Mouse (Mus musculus): ENCODE measurements around the gene Tshz2. TPM values are rescaled to one million over a fixed set of nuclear protein-coding genes. Genes with fewer than 3 reads are reported as not detected.

Gene Tshz2
- total RNA-seq, 2 experiments from 2014 or later: 13.9 to 15.0 TPM

DNA sequence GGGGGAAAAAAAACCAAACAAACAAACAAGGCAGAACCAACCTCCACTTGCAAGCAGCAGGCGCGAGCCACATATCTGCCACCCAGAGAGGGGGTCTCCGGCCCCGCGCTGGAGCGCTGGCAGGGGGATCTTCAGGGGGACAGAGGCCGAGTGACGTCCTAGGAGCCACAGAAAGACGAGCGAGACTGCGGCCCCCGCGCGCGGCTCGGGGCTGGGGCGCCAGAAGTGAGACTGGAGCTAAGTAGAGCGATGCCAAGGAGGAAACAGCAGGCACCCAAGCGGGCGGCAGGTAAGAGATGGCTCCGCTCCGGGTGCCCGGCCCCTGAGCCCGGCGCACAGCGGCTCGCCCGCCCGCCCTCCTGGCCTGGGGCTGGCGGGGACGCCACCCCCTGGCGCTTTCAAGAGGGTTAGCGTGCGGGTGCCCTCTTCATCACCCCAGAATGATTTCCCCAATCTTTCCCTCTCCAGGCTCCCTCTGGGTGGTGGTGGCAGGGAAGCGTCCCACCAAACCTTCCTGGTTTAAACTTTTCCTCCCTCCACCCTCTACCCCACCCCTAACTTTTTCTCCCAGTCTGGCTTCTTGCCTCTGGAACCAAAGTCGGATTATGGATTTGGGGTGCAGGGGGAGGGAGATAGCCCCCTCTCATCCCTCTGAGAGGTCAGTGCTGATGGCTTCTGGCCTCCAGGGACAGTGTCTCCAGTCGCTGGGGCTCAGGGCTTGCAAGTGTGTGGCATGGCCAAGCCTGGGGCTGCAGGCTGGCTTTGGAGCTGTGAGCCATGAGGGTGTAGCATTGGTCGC lies 877 bp downstream of the Tshz2 start:
- peak; percentile 32 for DNase-seq

DNA sequence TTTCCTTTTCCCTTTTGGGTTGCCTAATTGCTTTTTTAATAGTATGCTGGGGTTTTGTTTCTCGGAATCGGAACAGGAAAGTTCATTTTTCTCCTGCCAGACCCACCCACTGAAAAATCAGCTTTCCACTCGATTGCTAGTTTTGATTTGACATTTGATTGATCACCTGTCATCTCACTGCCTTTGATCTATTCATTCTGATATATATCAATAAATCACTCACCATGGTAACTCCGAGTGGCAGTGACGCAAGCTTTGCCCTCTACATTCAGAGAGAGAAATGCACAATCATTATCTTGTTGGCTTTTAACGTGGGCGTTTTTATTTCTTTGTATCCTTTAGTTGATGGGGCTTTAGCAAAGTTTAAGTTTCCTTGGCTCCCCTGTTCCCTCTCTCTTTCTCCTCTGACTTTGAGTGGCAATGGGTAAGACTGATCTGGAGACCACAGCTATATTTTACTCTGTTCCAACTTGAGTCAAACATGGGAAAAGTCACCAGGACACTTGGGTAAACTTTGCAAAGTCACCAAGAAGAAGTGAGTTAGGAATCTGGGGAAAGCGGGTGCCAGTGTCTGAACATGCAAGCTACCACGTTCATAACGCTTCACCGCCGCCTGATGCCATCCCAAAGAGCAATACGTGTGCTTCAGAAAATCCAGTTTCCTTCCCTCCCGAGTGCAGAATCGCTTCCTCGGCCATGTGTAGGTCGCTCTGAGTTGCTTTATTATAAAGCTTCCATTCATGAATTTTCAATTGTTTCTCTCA lies 2.0 kb downstream of the Tshz2 start:
- no peak for DNase-seq

DNA sequence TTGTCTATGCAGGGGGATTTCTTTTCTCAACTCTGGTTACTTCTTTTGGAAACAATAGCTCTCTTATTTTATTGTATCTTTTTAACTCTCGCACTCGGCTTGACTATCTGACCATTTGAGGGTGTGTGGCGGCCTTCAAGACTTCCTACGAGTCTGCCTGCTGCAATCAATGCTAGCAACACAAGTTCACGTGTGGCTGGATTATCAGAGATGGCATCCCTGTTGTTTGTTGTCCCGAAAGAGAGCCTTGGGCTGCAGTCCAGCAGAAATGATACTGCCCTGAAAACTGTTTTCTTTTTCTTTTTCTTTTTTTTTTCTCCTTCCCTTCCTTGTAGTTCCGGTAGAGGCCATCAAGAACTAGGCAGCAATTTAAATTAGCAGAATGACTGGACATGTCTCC lies 2.6 kb downstream of the Tshz2 start:
- DNase-seq: no peak

DNA sequence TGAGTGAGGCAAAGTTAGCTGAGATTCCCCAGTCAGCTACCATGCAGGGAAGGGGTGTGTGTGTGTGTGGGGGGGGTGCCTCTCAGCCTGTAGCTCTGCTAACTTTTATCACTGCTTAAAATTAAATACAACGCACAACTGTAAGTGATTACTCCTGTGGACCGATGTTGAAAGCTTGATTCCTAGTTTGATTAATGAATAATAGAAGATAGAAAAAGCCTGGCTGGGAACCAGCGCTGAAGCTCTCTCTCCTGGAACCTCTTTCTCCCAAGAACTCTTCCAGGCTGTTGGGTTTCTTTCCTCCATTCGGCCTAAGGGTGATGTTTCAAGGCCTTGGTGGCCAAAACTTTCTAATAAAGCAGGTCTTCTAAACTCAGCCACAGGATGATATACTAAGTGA lies 3.6 kb downstream of the Tshz2 start:
- no peak for DNase-seq

DNA sequence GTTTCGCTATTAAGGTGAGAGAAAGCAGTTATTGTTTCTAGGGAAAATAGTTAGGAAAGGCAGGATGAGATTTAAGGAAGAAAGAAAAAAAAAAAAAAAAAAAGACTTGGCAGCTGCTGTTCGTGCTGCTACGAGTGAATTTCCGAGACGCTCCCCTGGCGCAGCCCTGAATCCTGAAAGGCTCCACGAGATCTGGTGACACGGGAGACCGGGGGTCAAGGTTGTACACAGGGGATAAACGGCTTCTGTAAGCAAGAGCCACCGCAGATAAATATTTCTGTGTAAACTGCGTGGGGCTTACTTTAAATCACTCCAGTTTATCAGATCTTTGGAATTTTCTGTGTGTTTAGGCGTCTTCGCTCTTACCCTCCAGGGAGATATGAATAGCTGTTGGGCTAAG lies 8.7 kb downstream of the Tshz2 start:
- no peak for DNase-seq

DNA sequence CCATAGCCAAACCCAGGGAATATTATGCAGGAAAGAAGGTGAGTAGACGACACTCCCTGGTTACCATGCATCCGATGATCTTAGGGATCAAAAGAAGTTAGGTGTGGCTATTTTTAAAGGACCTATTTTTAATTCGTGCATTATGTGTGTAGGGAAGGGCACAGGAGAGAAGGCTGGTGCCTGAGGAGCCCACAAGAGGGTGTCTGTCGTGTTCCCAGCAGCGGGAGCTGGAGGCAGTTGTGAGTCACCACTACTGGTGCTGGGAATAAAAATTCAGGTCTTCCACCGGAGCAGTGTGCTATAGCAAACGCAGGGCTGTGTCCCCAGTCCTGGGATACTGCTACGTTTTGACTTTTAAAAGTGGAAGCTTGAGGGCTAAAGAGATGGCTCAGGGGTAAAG lies 9.6 kb downstream of the Tshz2 start:
- DNase-seq: no peak

DNA sequence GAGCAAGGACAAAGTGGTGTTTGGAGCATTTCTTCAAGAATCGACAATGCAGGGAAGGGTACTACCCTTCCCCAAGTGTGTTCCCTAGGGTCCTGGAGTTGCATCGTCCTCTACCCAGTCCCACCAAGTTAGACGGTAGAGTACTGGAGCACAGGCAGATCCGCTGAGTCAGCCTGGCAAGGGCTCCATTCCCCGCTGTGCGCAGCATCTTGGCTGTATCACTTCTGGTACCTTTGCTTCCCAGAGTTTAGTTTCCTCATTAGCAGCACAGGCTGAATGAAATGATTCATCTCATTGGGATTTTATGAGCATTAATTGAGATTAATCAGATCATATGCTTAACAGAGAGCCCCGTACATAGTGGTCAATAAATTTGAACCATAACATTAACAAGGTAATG lies 14.3 kb downstream of the Tshz2 start:
- no peak for DNase-seq

DNA sequence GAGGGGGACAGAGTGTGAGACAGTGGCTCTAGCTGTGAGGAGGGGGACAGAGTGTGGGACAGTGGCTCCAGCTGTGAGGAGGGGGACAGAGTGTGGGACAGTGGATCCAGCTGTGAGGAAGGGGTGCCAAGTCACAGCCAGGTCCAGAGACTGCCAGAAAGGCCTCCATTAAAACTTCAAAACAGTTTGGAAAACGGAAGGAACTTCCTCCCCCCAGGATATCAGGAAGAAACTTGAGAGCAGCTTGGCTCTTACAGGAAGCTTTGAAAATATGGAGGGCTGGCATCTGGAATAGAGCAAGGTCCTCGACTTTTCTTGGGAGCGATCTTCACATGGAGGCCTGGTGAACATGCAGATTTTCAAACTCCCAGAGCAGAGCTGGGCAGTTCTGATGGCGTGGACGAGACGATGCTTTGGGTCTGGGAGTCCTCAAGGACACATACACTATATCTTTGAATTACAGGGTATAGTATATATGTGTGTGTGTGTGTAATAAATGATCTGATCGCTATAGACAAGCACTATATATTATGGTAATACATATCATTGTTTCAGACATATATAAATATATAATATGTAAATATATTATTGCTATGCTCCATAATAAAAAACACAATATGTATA lies 16.6 kb downstream of the Tshz2 start:
- DNase-seq: no peak

DNA sequence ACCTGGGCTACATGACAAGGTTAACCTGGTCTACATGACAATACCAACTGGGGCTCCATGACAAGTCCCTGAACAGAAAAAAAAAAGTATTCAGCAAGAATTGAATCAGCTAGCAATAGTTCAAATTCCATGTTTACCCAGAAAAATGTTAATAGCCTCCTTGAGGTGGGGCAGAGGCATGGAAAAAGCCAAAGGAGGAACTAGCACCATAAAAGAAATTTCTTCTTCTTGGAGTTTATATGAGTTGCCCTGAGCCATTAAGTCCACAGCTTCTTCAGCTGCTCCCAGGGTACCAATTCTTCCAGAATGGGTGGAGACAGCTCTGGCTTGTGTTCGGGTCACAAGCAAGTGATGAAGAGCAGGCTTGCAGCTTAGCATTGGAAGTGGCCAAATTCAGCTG lies 20.5 kb downstream of the Tshz2 start:
- no peak for DNase-seq

DNA sequence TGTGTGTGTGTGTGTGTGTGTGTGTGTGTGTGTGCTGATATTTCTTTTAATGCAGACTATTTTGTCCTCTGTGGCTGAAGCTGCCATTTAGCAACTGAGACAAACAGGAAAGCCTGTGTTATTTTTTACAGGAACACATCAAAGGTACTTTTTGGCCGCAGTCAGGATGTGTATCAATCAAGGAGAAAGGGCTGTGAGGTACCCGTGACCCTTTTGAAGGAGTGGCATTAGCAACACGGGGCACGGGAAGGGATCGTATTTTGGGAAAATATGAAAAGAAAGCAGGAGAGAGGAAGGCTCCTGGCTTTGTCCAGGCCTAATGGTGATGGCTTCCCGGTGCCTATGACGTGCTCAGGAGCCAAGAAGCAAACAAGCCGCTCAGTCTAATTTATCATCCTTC lies 31.0 kb downstream of the Tshz2 start:
- no peak for DNase-seq

DNA sequence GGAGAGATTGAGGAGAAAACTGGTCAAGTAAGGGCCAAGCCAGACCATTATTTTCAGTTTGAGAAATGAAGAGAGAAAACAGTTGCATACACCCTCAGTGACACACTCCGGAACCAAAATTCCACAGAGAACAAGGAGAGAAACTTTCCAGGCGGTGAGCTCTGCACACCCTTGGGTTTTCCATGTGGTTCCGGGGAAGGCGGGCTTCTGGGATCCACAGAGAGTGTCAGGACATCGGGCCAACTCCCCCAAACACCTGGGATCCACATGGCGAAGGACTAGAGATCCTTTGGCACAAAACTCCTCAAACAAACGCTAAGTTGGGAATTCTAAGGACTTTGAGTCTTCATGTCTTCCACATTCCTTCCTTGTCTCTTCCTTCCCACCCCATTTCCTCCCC lies 38.5 kb downstream of the Tshz2 start:
- DNase-seq: no peak

DNA sequence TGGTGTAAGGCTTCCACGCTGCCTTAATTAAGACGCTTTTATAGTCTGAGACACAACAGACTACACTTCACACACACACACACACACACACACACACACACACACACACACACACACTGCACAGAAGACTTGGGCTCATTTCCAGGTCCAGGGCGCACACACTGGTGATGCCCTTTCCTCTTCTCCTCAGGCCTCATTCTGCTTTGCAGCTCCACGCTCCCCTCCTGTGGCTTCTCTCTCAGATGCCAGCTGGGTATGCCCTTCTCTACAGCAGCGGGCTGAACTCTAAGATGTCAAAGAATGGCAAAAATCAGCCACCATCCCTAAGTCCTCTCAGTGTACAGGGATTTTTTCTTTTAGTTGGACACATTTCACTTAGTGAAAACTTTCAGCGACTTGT lies 41.0 kb downstream of the Tshz2 start:
- no peak for DNase-seq

DNA sequence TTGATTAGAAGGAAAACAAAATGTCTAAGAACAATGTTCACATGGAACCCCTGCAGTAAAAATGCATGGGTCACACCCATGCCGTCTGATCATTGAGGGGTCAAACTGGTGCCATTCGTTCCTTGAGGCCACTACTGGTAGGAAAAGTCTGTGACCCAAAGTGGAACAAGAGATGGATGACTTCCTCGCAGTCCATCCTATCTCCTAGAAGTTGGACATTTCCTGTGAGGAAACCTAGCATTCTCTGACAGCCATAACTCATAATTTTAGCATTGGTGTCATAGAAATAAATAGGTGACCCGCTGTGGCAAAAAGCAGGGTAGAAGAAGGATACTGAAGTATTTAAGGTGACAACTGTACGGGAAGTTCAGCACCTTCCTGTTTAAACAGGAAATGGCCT lies 41.4 kb downstream of the Tshz2 start:
- DNase-seq: no peak

DNA sequence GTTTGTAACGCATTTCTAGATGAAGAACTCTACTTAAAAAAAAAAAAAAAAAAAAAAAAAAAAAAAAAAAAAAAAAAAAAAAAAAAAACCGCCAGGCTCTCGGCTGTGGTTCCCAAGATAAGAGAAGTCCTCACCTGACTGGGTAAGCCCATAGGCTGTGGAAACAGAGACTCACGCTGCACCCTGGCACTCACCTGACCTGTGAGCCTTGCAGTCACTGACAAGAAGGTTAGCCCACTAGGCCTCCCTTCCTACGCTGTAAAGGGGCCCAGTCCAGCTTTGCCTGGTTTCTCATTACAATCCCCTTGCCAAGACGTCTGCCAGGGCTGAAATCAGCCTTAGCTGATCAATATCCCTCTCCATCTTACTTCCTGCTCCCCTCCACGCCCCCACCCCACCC lies 46.5 kb downstream of the Tshz2 start:
- DNase-seq: no peak

DNA sequence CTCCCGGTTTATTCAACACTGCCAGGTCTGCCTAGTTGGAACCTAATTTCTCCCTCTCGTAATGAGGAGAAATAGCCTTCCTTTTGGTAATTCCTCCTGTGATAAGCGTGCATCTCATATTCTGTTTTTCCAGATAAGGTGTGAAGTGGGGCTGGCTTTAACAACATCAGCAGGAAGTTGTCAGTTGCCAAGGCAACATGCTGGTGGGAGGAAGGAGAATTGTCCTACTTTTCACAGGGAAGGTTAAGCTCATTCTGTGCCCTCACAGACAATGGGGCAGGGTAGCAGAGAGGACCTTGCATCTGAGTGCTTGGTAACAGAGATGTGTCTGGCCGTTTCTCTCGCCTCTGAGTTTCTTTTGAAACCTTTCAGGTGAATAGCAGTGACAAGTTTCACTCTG lies 47.1 kb downstream of the Tshz2 start:
- no peak for DNase-seq

DNA sequence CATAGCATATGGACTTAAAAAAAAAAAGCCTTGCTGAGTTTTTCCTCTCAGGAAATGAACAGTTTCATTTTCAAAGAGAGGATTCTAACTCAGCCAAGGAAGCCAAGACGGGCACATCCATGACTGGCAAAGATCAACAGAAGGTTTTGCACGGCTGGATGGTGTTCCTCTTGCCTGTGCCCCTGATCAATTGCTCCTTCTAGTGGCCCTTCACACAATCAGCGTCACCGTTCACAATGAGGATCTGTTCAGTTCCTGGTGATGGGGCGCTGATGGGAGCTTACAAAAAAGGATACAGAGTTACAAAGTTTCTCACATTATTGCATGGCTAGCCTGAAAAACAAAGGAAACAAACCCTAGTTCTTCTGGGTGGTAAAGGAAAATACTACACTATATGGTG lies 52.4 kb downstream of the Tshz2 start:
- DNase-seq: no peak

DNA sequence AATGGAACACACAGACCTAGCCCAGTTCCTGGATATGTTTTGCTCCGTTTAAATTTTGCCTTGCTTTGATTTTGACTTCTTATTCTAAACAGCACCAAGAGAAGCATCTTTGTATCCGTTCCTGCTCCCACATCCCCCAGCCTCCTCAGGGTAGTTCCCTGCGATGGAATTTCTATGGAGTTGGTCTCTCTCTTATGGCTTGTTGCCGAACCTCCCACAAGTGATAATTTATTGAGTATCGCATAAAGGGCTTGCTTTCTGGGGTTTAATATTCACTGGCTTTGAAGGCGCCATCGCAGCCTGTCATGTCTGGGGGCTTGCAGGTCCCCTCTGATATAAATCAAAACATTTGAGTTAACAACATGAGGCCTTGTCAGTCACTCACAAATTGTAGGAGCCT lies 52.9 kb downstream of the Tshz2 start:
- DNase-seq: no peak

DNA sequence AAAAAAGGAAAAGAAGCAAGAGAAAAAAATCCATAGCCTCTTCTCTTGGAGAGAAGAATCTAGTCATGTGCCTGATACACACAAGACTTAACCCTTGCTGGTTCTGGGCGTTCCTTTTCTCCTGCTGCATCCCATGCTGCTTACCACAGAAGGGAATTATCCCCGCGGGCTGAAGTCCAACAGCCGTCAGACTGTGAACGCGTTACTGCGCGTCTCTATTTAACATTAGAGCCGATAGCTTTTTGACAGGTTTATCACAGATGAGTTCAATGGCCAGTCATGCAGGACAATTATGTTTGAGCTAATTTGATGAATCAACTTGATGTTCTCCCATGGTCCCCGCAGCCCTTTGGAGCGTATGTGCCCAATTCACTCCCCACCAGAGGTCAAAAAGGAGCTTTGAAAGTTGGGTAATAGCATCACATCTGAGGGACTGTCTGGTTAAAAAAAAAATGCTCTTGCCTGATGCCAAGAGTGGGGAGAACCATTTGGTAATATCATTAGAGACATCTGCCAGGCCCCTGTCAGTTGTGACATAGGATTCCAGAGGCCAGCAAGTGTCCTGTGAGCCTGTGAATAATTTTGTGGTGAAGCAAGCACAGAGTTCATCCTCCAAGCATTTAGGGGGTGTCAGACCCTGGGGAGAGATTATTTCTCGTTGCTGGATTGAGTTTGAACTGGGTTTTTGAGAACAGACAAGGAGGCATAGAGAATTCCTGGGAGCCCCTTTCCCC lies 54.1 kb downstream of the Tshz2 start:
- no peak for DNase-seq

DNA sequence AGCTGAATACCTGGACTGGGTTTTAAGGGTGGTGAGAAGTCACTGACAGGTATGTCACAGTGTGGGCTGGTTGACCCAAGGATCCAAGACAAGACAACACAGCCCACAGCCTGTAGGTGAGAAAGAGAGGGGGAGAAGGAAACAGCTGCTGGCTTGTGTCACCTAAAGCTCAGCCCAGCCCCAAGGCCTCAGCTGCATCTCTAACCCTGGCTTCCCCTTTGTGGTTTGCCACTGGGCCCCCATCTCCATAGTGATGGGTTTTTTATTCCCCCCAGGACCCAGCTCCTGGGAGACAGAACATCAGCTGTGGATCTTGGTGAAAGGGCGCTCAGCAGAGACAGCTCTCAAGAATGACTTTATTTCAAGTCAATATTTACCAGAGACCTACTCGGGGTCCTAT lies 57.2 kb downstream of the Tshz2 start:
- no peak for DNase-seq

DNA sequence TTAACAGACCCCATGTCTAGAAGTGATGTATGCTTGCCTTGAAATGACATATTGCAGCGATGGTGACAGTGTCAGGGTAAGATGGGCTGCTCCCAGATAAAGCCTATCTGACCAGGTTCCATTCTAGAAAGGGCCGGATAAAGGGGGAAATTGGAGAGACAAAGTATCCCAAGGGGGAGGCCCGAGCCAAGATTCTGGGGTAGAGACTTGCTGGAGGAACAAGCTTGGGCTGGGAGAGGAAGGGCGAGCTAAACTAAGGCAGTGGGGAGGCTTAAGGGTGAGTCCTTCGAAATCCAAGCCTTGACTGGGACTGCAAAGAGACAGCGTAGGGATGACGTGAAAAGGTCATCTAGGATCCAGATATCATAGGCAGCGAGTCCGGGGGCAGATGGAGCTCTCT lies 61.7 kb downstream of the Tshz2 start:
- DNase-seq: no peak

DNA sequence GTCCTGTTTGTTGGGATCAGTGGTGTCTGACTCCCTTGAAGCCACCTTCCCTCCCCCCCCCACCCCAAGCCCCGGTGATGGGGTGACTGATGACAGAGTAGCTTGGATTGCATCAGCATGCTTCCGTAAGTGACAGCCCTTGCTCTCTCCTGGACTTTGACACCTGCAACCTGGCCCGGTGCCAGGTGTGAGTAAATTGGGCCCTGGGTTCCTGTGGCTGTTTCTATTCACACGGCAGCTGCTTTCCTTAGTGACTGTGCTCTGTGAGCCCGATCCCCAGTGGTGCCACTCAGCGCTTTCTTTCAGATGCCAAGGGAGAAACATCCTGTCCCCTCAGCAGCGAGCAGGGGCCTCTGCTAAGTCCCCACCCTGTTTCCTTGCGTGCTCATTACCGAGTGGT lies 62.2 kb downstream of the Tshz2 start:
- DNase-seq: no peak

DNA sequence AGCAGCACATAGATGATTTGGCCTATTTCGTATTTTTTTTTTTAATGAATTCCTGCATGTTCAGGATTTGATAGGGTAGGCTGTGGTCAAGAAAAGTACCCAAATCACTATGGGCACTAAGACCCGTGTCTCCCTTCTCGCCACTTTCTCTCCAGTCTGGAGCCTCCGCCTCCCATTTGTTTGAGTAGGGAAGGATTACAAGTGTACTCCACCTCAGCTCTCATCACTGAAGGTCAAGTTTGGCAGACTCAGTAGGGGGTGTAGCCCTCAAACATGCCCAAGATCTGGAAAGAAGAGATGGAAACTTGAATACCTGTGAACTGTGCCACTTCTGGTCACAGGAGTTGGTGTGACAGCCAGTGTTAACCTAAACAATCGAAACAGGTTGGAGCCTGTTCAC lies 66.3 kb downstream of the Tshz2 start:
- no peak for DNase-seq

DNA sequence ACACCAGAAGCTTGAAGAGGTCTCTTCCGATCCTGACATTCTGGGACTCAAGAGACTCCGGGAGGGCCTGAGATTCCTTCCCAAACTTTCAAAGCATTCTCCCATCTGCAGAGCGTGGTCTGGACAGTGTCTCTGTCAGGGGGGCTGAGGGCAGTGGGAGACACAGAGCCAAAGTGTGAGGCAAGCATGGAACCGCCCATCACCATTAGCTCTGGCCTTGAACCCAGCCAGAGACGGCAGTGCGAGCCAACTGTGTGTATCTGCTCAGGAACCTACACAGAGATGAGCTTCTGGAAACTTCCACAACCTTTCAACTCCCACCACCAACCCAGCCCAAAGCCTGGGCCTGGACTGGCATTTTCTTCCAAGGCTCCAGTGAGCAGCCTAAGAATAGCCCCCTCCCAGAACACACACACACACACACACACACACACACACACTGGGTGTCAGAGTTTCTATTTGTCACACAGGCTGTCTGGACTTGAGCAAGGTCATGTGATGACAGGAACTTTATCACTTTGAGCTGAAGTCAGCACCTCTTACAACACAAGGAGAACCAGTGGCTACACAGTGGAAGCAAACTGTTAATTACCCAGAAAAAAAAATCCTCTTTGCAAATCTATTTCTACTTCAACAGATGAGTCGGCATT lies 67.2 kb downstream of the Tshz2 start:
- DNase-seq: peak; percentile 66

Data from heart, postnatal 4 days (tissue).